Mouse (Mus musculus): ENCODE results near the gene Lcn2. TPM values are rescaled to one million over a fixed set of nuclear protein-coding genes. Genes with fewer than 3 reads are reported as not detected.
A peak's percentile ranks its signal among the peaks of the same experiment; 100 is the strongest.

Lcn2 gene
- polyA plus RNA-seq, 1 experiment from 2014 or later, result 0.93 TPM

GRCm38 (mm10) chr2:32425568-32425967 lies 37.5 kb upstream of the Lcn2 start:
- H3K27me3 ChIP-seq (replicated peaks; ENCODE audit: control insufficient read depth, insufficient read depth, low read length), result no peaks in the 10 kb centered on the region
- no peak overlapping the region for H3K9ac ChIP-seq (ENCODE audit: low read depth, low read length)
- ATAC-seq, result no peak
- H3K36me3 ChIP-seq (ENCODE audit: control insufficient read depth, insufficient read depth, low read length), result peaks cover 2% of the 10 kb centered on the region
- WGBS, result 73% methylated on average over 5 of the region's 5 CpGs
- H3K27ac ChIP-seq (ENCODE audit: low read depth, low read length), result no peak overlapping the region
- H3K4me1 ChIP-seq (ENCODE audit: control insufficient read depth, insufficient read depth, low read depth, low read length), result peaks cover 57% of the 10 kb centered on the region
- H3K4me3 ChIP-seq (ENCODE audit: low read length), result no peak overlapping the region
- H3K4me2 ChIP-seq (ENCODE audit: low read length), result no peak overlapping the region
- no peaks in the 10 kb centered on the region for H3K9me3 ChIP-seq (ENCODE audit: control insufficient read depth, low read length)

DNA sequence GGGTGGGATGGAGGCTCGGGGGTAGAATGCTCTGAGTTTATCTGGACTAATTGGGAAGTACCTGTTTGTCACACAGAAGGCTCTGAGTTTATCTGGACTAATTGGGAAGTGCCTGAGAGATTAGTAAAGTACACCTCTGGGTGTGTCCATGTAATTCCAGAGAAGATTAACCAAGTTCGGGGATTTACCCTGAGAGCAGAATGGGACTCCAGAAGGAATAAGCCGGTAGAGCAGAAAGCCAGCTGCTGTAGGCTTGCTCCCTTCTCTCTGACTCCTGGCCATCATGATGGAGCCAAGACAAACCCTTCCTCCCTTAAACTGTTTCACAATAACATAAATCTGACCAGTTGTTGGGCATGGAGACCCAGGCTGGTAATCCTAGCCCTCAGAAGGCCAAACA lies 36.7 kb upstream of the Lcn2 start:
- Histone ChIP-seq H3K36me3 (ENCODE audit: control insufficient read depth, insufficient read depth, low read length) (peaks cover 5% of the 10 kb centered on the region), H3K9me3 (ENCODE audit: control insufficient read depth, low read length) (no peaks in the 10 kb centered on the region), H3K4me2 (ENCODE audit: low read length) (no peak overlapping the region), H3K9ac (ENCODE audit: low read depth, low read length) (no peak overlapping the region), H3K4me3 (ENCODE audit: low read length) (no peak overlapping the region), H3K27me3 (replicated peaks; ENCODE audit: control insufficient read depth, insufficient read depth, low read length) (no peaks in the 10 kb centered on the region), H3K27ac (ENCODE audit: low read depth, low read length) (no peak overlapping the region; the same call in 1 of the 2 replicates), H3K4me1 (ENCODE audit: control insufficient read depth, insufficient read depth, low read depth, low read length) (peaks cover 49% of the 10 kb centered on the region)
- no peak for ATAC-seq
- whole genome bisulfite sequencing, result 63% methylated on average over 3 of the region's 3 CpGs

DNA sequence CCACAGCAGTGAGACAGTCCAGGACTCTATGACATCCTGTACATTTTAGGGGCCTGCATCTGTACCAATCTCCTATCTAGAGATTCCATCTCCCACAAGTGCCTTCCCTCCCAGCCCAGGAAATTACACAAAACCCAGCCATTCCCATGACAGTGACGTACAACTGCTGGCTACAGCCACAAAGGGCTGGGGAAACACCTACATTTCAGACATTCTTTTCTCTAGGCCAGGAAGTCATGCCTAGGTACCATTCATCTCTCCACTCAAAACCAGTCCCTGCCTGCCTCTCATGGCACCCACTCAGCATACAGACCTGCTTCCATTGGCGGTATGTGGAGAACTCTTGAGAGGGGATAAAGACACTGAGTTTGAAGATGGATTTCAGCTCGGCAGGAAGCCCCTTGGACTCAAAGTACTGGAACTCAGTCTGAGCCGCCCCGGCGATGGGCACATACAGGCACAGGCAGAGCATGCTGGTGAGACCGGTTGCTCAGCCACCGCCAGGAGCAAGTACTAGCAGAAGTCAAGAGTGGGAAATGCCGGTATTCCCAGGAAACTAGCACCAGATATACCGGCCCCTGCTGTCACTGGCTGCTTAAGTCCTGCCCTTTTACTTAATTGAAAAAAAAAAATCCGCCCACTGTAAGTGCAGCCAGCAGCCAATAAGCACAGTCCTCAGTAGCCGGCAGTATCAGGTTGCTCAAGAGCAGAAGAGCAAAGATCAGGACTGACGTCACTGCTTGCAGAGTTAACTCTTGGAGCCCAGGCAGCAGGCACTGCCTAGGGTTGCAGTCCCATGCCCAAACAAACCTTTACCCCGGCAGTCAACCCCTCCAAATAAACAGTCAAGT lies 35.7 kb upstream of the Lcn2 start:
- peaks cover 9% of the 10 kb centered on the region for H3K36me3 ChIP-seq (ENCODE audit: control insufficient read depth, insufficient read depth, low read length)
- H3K9ac ChIP-seq (ENCODE audit: low read depth, low read length), result peak overlapping the region; percentile 48
- 2% methylated on average over 14 of the region's 14 CpGs for WGBS
- peak overlapping the region; percentile 69 for H3K27ac ChIP-seq (ENCODE audit: low read depth, low read length)
- H3K4me1 ChIP-seq (ENCODE audit: control insufficient read depth, insufficient read depth, low read depth, low read length), result peaks cover 38% of the 10 kb centered on the region
- no peaks in the 10 kb centered on the region for H3K9me3 ChIP-seq (ENCODE audit: control insufficient read depth, low read length)
- no peaks in the 10 kb centered on the region for H3K27me3 ChIP-seq (replicated peaks; ENCODE audit: control insufficient read depth, insufficient read depth, low read length)
- peak overlapping the region; percentile 63 for H3K4me2 ChIP-seq (ENCODE audit: low read length)
- H3K4me3 ChIP-seq (ENCODE audit: low read length), result peak overlapping the region; percentile 43
- ATAC-seq, result peak; percentile 80

DNA sequence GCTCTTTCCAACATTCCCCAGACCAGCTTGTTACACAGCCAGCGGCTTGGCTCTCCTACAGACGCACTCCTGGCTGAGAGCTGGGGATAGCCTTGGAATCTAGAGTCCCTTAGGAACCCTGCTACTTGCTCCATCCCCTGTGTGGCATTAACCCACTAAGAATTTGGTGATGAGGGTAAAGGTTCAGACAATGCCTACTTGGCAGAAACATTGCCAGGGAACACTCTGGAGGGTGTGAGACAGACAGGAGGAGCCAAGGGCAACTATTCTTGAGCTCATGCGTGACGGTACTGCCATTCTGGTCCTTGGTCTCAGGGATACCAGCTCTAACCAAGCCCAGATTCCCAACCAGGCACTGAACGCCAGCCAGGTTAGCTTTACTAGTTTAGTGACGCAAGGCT lies 33.8 kb upstream of the Lcn2 start:
- H3K27me3 ChIP-seq (replicated peaks; ENCODE audit: control insufficient read depth, insufficient read depth, low read length), result no peaks in the 10 kb centered on the region
- H3K4me1 ChIP-seq (ENCODE audit: control insufficient read depth, insufficient read depth, low read depth, low read length), result peaks cover 22% of the 10 kb centered on the region
- H3K36me3 ChIP-seq (ENCODE audit: control insufficient read depth, insufficient read depth, low read length), result peaks cover 24% of the 10 kb centered on the region
- 92% methylated on average over 6 of the region's 6 CpGs for WGBS
- H3K9ac ChIP-seq (ENCODE audit: low read depth, low read length), result no peak overlapping the region
- H3K4me3 ChIP-seq (ENCODE audit: low read length), result no peak overlapping the region
- no peak for ATAC-seq
- H3K27ac ChIP-seq (ENCODE audit: low read depth, low read length), result no peak overlapping the region
- no peaks in the 10 kb centered on the region for H3K9me3 ChIP-seq (ENCODE audit: control insufficient read depth, low read length)
- no peak overlapping the region for H3K4me2 ChIP-seq (ENCODE audit: low read length)

GRCm38 (mm10) chr2:32420647-32421046 lies 32.6 kb upstream of the Lcn2 start:
- no peak for ATAC-seq
- Histone ChIP-seq H3K9me3 (ENCODE audit: control insufficient read depth, low read length) (no peaks in the 10 kb centered on the region), H3K4me3 (ENCODE audit: low read length) (no peak overlapping the region), H3K27ac (ENCODE audit: low read depth, low read length) (no peak overlapping the region), H3K36me3 (ENCODE audit: control insufficient read depth, insufficient read depth, low read length) (peaks cover 36% of the 10 kb centered on the region), H3K4me2 (ENCODE audit: low read length) (no peak overlapping the region), H3K4me1 (ENCODE audit: control insufficient read depth, insufficient read depth, low read depth, low read length) (peaks cover 22% of the 10 kb centered on the region), H3K27me3 (replicated peaks; ENCODE audit: control insufficient read depth, insufficient read depth, low read length) (no peaks in the 10 kb centered on the region), H3K9ac (ENCODE audit: low read depth, low read length) (no peak overlapping the region)
- 83% methylated on average over 6 of the region's 6 CpGs for WGBS

DNA sequence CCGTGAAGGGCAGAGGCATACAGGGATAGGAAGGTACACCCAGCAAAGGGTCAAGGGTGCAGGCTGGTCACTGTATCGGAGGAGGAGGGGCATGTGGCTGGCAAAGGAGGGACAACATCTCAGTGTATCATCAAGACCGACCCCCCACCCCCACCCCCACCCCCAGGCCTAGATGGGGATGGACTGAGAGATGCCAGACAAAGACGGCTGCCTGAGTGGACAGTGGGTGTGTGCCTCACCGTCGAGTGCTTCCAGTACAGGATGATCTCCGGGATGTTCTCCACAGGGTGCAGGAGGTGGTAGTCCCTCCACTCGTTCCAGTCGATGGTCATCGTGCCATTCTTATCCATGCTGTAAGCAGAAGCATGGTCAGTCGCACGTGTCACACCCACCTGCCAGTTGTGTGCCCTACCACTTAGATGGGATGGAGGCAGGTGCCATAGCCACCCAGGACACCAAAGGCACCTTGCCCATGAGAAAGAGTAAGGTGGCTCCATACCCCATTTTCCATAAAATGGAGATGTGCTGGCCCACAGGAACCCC lies 32.1 kb upstream of the Lcn2 start:
- WGBS, result 94% methylated on average over 12 of the region's 12 CpGs
- H3K27ac ChIP-seq (ENCODE audit: low read depth, low read length), result no peak overlapping the region
- H3K9ac ChIP-seq (ENCODE audit: low read depth, low read length), result no peak overlapping the region
- ATAC-seq, result no peak
- no peak overlapping the region for H3K4me3 ChIP-seq (ENCODE audit: low read length)
- H3K36me3 ChIP-seq (ENCODE audit: control insufficient read depth, insufficient read depth, low read length), result peaks cover 41% of the 10 kb centered on the region
- no peak overlapping the region for H3K4me2 ChIP-seq (ENCODE audit: low read length)
- peaks cover 22% of the 10 kb centered on the region for H3K4me1 ChIP-seq (ENCODE audit: control insufficient read depth, insufficient read depth, low read depth, low read length)
- no peaks in the 10 kb centered on the region for H3K27me3 ChIP-seq (replicated peaks; ENCODE audit: control insufficient read depth, insufficient read depth, low read length)
- H3K9me3 ChIP-seq (ENCODE audit: control insufficient read depth, low read length), result no peaks in the 10 kb centered on the region

DNA sequence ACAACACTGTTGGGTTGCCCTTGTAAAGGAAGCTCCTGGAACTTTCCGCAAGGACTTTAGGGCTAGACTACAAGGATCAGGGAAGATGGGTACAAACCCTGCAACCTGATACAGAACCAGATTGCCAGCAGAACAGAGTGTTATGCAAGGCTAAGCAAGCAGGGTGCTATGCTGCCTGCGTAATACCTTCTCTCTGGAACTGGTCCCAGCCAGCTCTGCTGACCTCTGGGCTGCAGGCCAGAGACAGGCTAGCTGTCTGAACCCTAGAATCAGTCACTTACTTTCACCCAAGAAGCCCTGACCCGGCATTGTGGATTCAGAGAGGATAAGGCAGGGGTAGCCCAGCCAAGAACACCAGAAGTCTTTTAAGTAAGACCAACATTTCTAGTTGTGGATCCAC lies 31.3 kb upstream of the Lcn2 start:
- no peak for ATAC-seq
- Histone ChIP-seq H3K9me3 (ENCODE audit: control insufficient read depth, low read length) (no peaks in the 10 kb centered on the region), H3K27me3 (replicated peaks; ENCODE audit: control insufficient read depth, insufficient read depth, low read length) (no peaks in the 10 kb centered on the region), H3K4me3 (ENCODE audit: low read length) (no peak overlapping the region), H3K9ac (ENCODE audit: low read depth, low read length) (no peak overlapping the region), H3K36me3 (ENCODE audit: control insufficient read depth, insufficient read depth, low read length) (peaks cover 45% of the 10 kb centered on the region), H3K27ac (ENCODE audit: low read depth, low read length) (no peak overlapping the region), H3K4me1 (ENCODE audit: control insufficient read depth, insufficient read depth, low read depth, low read length) (peaks cover 16% of the 10 kb centered on the region), H3K4me2 (ENCODE audit: low read length) (no peak overlapping the region)
- WGBS, result 88% methylated on average over 3 of the region's 3 CpGs

DNA sequence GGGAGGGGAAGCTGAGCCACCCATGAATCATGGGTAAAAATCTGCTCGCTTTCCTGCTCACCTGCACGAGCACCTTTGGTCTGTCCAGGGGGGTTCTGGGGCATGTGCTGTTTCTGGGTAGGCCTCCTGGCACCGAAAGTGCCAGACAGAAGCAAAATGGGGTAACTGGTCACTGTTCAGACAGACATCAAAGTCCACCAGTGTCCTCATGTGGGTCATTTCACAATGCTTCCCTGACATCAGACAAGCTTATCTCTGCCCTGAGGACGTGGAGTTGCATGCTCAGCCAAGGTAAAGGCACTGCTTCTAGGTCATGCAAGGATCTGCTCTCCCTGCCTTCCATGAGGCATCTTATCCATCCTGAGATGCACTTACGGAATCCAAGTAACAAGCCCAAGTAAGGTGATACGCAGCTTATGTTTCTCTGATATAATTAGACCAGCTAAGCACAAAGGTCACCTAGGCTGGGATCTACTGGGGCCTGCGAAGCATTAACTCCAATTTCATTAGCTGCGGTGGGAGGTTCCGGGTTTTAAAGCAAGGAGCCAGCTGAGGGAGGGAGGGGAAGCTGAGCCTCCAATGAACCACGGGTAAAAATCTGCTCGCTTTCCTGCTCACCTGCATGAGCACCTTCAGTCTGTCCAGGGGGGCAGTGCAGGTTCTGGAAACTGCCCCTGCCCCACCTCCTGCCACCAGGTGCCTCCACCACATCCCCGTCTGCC lies 30.5 kb upstream of the Lcn2 start:
- H3K9ac ChIP-seq (ENCODE audit: low read depth, low read length), result no peak overlapping the region
- WGBS, result 88% methylated on average over 12 of the region's 12 CpGs
- no peak for ATAC-seq
- peaks cover 45% of the 10 kb centered on the region for H3K36me3 ChIP-seq (ENCODE audit: control insufficient read depth, insufficient read depth, low read length)
- no peak overlapping the region for H3K4me3 ChIP-seq (ENCODE audit: low read length)
- peaks cover 9% of the 10 kb centered on the region for H3K4me1 ChIP-seq (ENCODE audit: control insufficient read depth, insufficient read depth, low read depth, low read length)
- no peak overlapping the region for H3K4me2 ChIP-seq (ENCODE audit: low read length)
- H3K9me3 ChIP-seq (ENCODE audit: control insufficient read depth, low read length), result no peaks in the 10 kb centered on the region
- H3K27ac ChIP-seq (ENCODE audit: low read depth, low read length), result no peak overlapping the region
- H3K27me3 ChIP-seq (replicated peaks; ENCODE audit: control insufficient read depth, insufficient read depth, low read length), result no peaks in the 10 kb centered on the region

- ATAC-seq, result no peak
- H3K4me1 ChIP-seq (ENCODE audit: control insufficient read depth, insufficient read depth, low read depth, low read length), result no peaks in the 10 kb centered on the region
- no peak overlapping the region for H3K4me2 ChIP-seq (ENCODE audit: low read length)
- no peaks in the 10 kb centered on the region for H3K9me3 ChIP-seq (ENCODE audit: control insufficient read depth, low read length)
- 93% methylated on average over 8 of the region's 8 CpGs for WGBS
- no peaks in the 10 kb centered on the region for H3K27me3 ChIP-seq (replicated peaks; ENCODE audit: control insufficient read depth, insufficient read depth, low read length)
- no peak overlapping the region for H3K27ac ChIP-seq (ENCODE audit: low read depth, low read length)
- H3K36me3 ChIP-seq (ENCODE audit: control insufficient read depth, insufficient read depth, low read length), result peaks cover 45% of the 10 kb centered on the region
- no peak overlapping the region for H3K4me3 ChIP-seq (ENCODE audit: low read length)
- no peak overlapping the region for H3K9ac ChIP-seq (ENCODE audit: low read depth, low read length)
Measured at GRCm38 (mm10) chr2:32417486-32417885, 29.4 kb upstream of the Lcn2 start.
